Mouse (Mus musculus): ENCODE measurements around the gene Klk5. TPM values are rescaled to one million over a fixed set of nuclear protein-coding genes. Genes with fewer than 3 reads are reported as not detected.

Klk5 gene
- polyA plus RNA-seq (2012; rRNA removed) (0.40 and 0.55 TPM in 2 replicates), polyA plus RNA-seq (2014; fragmentation: Nextera tagmentation; extraction: Ambion mirVana) (0.80 and 2.7 TPM in 2 replicates)

DNA sequence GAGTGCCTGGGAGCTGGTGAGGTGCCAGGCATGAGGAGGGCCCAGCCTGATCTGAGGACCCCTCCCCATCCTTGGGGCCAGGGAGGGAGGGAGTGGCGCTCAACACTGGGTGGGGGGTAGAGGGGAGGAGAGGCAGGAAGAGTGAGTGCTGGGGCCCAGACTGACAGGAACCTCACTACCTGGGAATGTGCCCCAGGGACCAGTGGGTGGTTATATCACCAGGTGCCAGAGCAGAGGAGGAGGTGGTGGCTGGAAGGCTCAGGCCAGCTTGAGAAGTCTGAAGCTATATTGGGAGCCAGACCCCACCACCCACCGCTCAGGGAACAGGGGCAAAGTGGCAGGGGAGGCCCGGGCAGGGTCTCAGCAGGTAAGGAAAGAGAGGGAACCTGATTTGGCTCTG is at the start of gene Klk5:
Gene Klk5 (plus strand): TSS at position 271 of the 400 bp plus-strand sequence.
- no peak within 1 kb of the TSS for H3K4me3 ChIP-seq (replicated peaks; ENCODE audit: low read length)
- H3K9ac ChIP-seq (ENCODE audit: low read depth, low read length, severe bottlenecking), result no peak within 1 kb of the TSS
- WGBS, result 33% methylated on average over 3 of the region's 3 CpGs
- TF ChIP-seq POLR2A (IDR thresholded peaks at IDR 0.05; ENCODE audit: borderline replicate concordance, extremely low read depth, insufficient read depth, insufficient read length), result no peak
- no peak within 1 kb of the TSS for H3K27ac ChIP-seq (replicated peaks; ENCODE audit: low read depth, low read length)
- H3K4me1 ChIP-seq (ENCODE audit: control insufficient read depth, insufficient read depth, low read length), result no peaks in the 10 kb centered on the region
- H3K9me3 ChIP-seq (ENCODE audit: control insufficient read depth, low read length), result no peaks in the 10 kb centered on the region
- H3K36me3 ChIP-seq (ENCODE audit: control insufficient read depth, insufficient read depth, low read length), result no peaks in the 10 kb centered on the region
- ATAC-seq (ENCODE audit: low FRiP score, low read depth), result no peak
- no peak within 1 kb of the TSS for H3K4me2 ChIP-seq (replicated peaks; ENCODE audit: low read depth, low read length, severe bottlenecking)
- DNase-seq (ENCODE audit: low spot score), result no peak
- H3K27me3 ChIP-seq (ENCODE audit: control insufficient read depth, insufficient read depth, low read length), result no peaks in the 10 kb centered on the region

DNA sequence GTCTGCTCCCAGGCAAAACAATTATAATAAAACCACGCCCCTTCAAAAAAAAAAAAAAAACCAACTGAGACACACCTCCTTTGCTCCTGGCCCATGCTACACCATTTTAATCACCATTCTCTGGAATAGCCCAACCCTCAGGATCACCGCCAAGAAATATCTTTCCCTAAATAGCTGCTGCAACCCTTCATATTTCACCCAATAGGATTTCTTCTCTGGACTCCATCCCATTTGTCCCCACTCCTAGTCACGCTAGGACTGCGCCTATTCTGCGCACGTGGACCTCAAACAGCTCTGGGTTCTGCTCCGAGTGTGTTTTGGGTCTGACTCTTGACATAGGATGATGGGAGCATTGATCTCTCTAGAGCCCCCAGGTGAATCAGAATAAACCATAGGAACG is 45.4 kb upstream of the Klk5 start:
- H3K9me3 ChIP-seq (ENCODE audit: control insufficient read depth, low read length), result no peaks in the 10 kb centered on the region
- H3K4me3 ChIP-seq (replicated peaks; ENCODE audit: low read length), result peak overlapping the region; percentile 48
- TF ChIP-seq POLR2A (IDR thresholded peaks at IDR 0.05; ENCODE audit: borderline replicate concordance, extremely low read depth, insufficient read depth, insufficient read length), result no peak
- ATAC-seq (ENCODE audit: low FRiP score, low read depth), result no peak
- H3K9ac ChIP-seq (ENCODE audit: low read depth, low read length, severe bottlenecking), result 0 out of 2 replicates have a peak overlapping the region, but pooled peaks have one; percentile 46
- H3K27ac ChIP-seq (replicated peaks; ENCODE audit: low read depth, low read length), result no peak overlapping the region
- 5% methylated on average over 7 of the region's 8 CpGs for WGBS
- H3K4me2 ChIP-seq (replicated peaks; ENCODE audit: low read depth, low read length, severe bottlenecking), result peak overlapping the region; percentile 79
- no peaks in the 10 kb centered on the region for H3K36me3 ChIP-seq (ENCODE audit: control insufficient read depth, insufficient read depth, low read length)
- peaks cover 11% of the 10 kb centered on the region; the same call in 1 of the 2 replicates for H3K4me1 ChIP-seq (ENCODE audit: control insufficient read depth, insufficient read depth, low read length)
- peaks cover 7% of the 10 kb centered on the region; the same call in 1 of the 2 replicates for H3K27me3 ChIP-seq (ENCODE audit: control insufficient read depth, insufficient read depth, low read length)
- peak; percentile 18 for DNase-seq (ENCODE audit: low spot score)

DNA sequence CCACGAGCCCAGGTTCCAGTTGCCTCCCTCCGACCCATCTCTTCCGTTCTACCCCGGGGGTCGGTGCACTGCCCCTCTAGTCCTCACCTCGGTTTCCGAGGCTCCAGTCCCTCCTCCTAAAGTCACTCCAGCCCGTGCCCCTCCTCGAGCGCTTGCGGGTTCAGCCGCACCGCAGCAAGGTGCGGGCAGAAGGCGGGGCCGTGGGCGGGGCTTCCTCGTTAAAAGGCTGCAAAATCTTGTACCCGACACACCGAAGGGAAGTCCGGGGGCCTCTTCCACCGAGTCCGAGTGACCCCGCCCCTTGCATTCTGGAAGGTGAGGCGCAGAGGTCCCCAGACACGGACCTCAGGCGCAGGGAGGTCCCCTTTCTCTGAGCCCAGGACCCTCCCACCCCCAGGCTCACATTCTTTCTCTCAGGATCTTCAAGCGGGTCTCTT is 44.4 kb upstream of the Klk5 start, which contains the start of gene Klk8:
Gene Klk8 (plus strand): TSS at position 245 of the 437 bp plus-strand sequence.
- Histone ChIP-seq H3K4me3 (replicated peaks; ENCODE audit: low read length) (peak within 1 kb of the TSS; percentile 48), H3K27me3 (ENCODE audit: control insufficient read depth, insufficient read depth, low read length) (peaks cover 7% of the 10 kb centered on the region; the same call in 1 of the 2 replicates), H3K4me1 (ENCODE audit: control insufficient read depth, insufficient read depth, low read length) (peaks cover 11% of the 10 kb centered on the region; the same call in 1 of the 2 replicates), H3K27ac (replicated peaks; ENCODE audit: low read depth, low read length) (no peak within 1 kb of the TSS), H3K36me3 (ENCODE audit: control insufficient read depth, insufficient read depth, low read length) (no peaks in the 10 kb centered on the region), H3K9ac (ENCODE audit: low read depth, low read length, severe bottlenecking) (peak within 1 kb of the TSS; percentile 46), H3K4me2 (replicated peaks; ENCODE audit: low read depth, low read length, severe bottlenecking) (peak within 1 kb of the TSS; percentile 79), H3K9me3 (ENCODE audit: control insufficient read depth, low read length) (no peaks in the 10 kb centered on the region)
- peak; percentile 34; the same call in 1 of the 2 replicates for ATAC-seq (ENCODE audit: low FRiP score, low read depth)
- TF ChIP-seq POLR2A (IDR thresholded peaks at IDR 0.05; ENCODE audit: borderline replicate concordance, extremely low read depth, insufficient read depth, insufficient read length), result no peak
- no peak for DNase-seq (ENCODE audit: low spot score)
- 1% methylated on average over 27 of the region's 28 CpGs for WGBS

DNA sequence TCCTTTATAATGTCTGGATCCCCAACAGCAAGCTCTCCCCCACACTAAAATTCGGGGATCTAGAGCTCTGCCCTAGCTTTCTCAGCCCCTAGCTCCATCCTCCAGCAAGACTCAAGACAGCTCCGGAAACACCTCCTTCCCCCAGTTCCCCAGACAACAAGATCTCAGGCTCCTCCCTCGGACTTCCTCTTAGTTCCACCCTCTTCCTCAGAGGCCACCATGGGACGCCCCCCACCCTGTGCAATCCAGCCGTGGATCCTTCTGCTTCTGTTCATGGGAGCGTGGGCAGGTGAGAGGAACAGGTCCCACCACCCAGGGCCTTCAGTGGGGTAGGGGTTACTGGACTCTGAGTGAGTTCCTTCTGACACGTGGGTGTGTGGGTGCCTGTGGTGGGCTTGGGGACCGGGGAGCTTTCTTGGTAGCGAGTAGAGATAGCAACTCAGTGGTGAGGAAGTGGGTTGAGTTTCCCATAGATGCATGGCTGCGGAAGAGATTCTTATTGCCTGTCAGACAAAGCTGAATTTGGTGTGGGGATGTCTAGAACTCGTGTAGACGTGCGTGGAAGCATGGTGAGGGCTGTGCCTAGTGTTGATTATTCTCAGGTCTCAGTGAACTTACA is 43.8 kb upstream of the Klk5 start:
- H3K4me1 ChIP-seq (ENCODE audit: control insufficient read depth, insufficient read depth, low read length), result peaks cover 11% of the 10 kb centered on the region; the same call in 1 of the 2 replicates
- WGBS, result 41% methylated on average over 13 of the region's 13 CpGs
- H3K27me3 ChIP-seq (ENCODE audit: control insufficient read depth, insufficient read depth, low read length), result peaks cover 7% of the 10 kb centered on the region; the same call in 1 of the 2 replicates
- H3K36me3 ChIP-seq (ENCODE audit: control insufficient read depth, insufficient read depth, low read length), result no peaks in the 10 kb centered on the region
- DNase-seq (ENCODE audit: low spot score), result no peak
- H3K4me2 ChIP-seq (replicated peaks; ENCODE audit: low read depth, low read length, severe bottlenecking), result peak overlapping the region; percentile 79
- H3K4me3 ChIP-seq (replicated peaks; ENCODE audit: low read length), result peak overlapping the region; percentile 48
- 0 out of 2 replicates have a peak, but pooled peaks have one; percentile 30 for ATAC-seq (ENCODE audit: low FRiP score, low read depth)
- no peak for TF ChIP-seq POLR2A (IDR thresholded peaks at IDR 0.05; ENCODE audit: borderline replicate concordance, extremely low read depth, insufficient read depth, insufficient read length)
- H3K27ac ChIP-seq (replicated peaks; ENCODE audit: low read depth, low read length), result no peak overlapping the region
- no peaks in the 10 kb centered on the region for H3K9me3 ChIP-seq (ENCODE audit: control insufficient read depth, low read length)
- peak overlapping the region; percentile 46 for H3K9ac ChIP-seq (ENCODE audit: low read depth, low read length, severe bottlenecking)

DNA sequence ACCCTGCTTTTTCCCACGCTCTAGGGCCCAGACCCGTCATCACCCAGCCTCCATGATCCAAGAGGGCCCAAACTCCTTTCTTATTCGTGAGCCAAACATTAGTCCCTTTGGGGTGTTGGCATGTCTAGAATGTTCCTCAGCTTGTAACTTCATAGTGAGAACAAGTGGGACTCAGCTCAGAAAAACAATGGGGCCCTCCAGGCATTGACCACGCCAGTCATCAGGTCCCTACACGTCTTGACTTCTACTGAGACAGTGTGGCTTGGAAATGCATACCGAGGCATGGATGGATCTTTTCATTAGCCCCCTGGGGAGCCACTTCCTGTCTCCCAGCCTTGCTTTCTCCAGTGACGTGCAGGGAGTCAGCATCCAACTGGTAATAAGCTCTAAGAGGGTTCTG is 41.9 kb upstream of the Klk5 start:
- no peak for TF ChIP-seq POLR2A (IDR thresholded peaks at IDR 0.05; ENCODE audit: borderline replicate concordance, extremely low read depth, insufficient read depth, insufficient read length)
- H3K9me3 ChIP-seq (ENCODE audit: control insufficient read depth, low read length), result no peaks in the 10 kb centered on the region
- H3K27ac ChIP-seq (replicated peaks; ENCODE audit: low read depth, low read length), result no peak overlapping the region
- H3K4me1 ChIP-seq (ENCODE audit: control insufficient read depth, insufficient read depth, low read length), result peaks cover 11% of the 10 kb centered on the region; the same call in 1 of the 2 replicates
- no peak overlapping the region for H3K4me3 ChIP-seq (replicated peaks; ENCODE audit: low read length)
- no peak overlapping the region for H3K9ac ChIP-seq (ENCODE audit: low read depth, low read length, severe bottlenecking)
- 60% methylated on average over 7 of the region's 7 CpGs for WGBS
- no peak overlapping the region for H3K4me2 ChIP-seq (replicated peaks; ENCODE audit: low read depth, low read length, severe bottlenecking)
- ATAC-seq (ENCODE audit: low FRiP score, low read depth) (no peak), DNase-seq (ENCODE audit: low spot score) (no peak)
- H3K36me3 ChIP-seq (ENCODE audit: control insufficient read depth, insufficient read depth, low read length), result no peaks in the 10 kb centered on the region
- H3K27me3 ChIP-seq (ENCODE audit: control insufficient read depth, insufficient read depth, low read length), result peaks cover 7% of the 10 kb centered on the region; the same call in 1 of the 2 replicates
